Mouse (Mus musculus): ENCODE data around the gene Copb1.
"Not testable (repeated sequence)": the region's sequence is repeated elsewhere in the genome, so short reads cannot be mapped to it uniquely, and the experiment has no call there.

The Copb1 gene

DNA sequence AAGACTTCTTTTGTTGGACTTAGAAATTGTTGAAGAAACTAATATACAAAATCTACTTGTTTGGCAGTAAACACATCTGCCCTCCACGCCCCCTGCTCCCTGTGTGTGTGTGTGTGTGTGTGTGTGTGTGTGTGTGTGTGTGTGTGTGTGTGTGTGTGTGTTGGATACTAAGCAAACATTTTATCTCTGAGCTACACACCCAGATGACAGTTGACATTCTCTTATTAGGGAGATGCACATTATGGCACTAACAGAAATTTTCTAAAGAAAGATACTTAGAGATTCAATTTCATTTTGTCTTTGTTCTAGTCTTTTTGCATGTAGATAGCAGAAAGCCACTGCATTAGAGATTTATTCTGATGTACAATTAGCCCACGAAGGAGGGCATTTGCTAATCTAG is 37.6 kb downstream of the Copb1 start:
- DNase-seq (ENCODE audit: low spot score): no peak

DNA sequence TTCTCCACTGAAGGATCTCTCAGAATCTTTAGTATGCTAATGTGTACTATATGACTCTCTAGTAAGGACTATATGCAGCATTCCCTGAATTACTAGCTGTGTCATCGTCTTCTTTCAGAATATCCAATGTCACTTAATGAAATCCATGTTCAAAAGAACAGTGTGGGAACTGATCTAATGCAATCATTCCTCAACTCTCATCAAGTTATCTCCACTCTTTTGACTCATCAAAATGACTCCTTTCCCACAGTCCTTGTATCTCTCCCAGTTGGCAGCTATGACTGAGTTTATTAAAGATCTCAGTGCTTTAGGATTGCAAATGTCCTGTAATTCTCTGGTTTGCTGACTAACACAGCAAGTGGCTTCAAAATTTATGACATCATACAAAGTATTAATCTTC is 40.1 kb downstream of the Copb1 start:
- DNase-seq (ENCODE audit: low spot score): no peak

DNA sequence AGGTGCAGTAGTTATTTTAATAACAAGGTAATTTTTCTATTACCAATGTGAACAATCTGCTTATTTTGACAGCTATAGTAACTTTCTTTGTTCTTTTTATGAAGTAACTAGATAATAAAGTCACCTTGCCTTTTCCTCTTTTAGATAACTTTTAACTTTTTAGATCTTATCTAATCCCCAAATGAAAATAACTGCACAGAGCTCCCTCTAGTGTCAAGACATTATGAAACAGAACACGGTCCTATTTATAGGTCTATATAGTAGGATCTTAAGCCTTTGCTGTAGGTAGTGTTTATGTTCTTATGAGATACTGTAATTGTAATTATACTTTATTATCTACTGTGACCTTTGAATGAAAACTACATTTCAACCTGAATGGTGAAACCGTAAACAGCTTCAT is 41.0 kb downstream of the Copb1 start:
- peak; percentile 16 for DNase-seq (ENCODE audit: low spot score)

DNA sequence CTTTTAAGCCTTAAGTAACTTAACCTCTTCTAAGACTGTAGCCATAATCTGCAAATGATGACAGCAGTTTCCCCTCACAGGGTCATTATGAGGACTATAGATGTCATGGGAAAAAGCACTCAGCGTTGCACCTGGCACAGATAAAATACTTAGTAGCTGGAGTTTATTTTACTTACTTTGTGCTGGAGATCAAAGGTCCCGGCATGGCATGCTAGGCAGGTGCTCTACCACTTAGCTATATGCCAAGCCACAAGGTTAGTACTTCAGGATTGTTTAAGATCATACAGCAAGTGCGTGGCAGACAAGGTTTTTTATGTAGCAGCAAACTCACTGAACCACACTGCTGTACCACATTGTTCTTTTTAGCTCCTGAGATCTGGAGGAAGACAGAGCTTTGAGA is 43.9 kb downstream of the Copb1 start:
- DNase-seq (ENCODE audit: low spot score): no peak

DNA sequence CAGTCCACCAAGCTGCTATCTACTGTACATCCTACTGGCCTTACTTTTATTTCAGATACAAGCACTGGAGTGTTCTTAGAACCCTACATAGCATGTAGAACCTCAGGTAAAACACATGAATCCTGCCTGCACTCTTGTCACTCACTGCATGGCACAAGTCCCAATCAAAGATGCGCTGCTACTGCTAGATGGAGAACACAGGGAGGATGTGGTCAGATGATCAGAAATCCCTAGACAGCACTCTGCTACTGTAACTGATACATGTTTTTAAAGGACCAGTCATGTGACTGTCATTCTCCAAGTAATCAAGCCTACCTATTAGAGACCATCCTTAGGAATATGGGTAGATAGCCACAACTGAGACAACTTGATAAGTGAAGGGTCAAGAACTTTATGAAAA is 44.7 kb downstream of the Copb1 start:
- no peak for DNase-seq (ENCODE audit: low spot score)

DNA sequence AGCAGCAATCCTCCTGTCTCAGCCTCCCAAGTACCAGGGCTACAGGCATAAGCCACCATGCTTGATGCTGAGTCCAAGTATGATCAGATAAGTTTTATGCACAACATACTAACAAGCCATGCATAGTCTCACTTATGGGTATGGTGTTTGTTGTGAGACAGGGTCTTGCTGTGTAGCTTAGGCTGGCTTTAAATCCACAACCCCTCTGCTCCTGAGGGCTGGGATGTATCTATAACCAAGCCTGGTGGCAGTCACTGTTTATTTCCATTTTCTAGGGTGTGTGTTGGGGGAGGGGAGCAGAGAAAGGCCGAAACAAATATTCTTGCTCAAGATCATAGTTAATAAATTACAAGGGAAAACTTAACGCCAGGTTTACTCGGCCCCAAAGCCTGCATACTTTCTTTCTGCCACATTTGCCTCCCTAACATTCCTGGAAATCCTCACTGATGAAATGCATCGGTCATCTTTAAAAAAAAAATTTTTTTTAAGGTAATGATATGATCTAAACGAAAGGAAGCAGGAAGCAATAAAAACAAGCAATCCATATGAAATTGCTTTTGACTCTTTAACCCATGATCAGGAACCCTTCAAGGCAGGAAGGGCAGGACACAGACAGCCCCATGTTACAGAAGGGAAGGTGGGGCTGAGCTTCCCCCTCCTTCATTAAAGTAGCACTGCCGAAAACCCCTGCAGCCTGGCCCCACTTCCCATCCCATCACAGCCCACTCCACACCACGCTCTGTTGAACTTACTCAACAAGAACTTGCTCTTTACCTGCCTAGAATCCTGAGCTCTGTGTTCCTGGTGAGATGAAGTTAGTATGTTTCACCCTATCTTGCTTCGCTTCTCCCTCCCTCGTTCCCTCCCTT is 50.8 kb downstream of the Copb1 start:
- DNase-seq (ENCODE audit: low spot score): no peak

DNA sequence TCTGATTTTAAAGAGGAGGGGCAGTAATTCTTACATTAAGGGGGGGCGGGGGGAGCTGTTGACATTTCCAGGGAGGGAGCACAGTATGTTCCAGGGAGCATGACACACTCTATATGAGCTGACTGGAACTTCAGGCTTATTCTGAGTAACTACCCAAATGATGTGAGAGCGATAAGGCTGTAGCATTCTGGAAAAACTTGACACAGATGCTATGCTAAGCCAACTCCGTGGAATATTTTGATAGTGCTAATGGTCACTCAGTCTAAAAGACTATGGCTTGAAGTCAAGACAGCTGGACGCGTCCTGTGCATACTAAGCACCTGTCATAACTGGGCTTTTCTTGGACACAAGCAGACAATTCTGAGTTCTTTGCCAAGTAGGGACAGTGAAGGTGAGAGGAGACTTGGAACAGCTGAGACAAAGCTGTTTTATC is 51.5 kb downstream of the Copb1 start:
- DNase-seq (ENCODE audit: low spot score): no peak

DNA sequence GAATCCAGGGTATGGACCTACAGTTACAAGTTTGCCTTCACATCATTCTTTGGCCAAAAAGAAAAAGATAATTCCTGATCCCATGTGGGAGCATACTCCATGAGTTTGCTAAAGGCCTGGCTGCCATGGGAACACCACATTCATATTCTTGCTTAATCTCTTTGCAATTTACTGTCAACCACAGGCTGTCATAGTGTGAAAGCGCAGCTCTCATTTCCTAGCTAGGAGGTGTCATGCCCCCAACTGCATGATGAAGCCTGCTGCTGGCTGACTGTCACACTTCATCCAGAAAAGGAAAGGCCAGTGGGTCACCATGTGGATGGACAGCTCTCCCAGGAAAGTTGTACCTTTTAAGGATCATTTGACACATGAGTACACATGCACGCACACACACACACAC is 53.9 kb downstream of the Copb1 start:
- DNase-seq (ENCODE audit: low spot score): no peak

DNA sequence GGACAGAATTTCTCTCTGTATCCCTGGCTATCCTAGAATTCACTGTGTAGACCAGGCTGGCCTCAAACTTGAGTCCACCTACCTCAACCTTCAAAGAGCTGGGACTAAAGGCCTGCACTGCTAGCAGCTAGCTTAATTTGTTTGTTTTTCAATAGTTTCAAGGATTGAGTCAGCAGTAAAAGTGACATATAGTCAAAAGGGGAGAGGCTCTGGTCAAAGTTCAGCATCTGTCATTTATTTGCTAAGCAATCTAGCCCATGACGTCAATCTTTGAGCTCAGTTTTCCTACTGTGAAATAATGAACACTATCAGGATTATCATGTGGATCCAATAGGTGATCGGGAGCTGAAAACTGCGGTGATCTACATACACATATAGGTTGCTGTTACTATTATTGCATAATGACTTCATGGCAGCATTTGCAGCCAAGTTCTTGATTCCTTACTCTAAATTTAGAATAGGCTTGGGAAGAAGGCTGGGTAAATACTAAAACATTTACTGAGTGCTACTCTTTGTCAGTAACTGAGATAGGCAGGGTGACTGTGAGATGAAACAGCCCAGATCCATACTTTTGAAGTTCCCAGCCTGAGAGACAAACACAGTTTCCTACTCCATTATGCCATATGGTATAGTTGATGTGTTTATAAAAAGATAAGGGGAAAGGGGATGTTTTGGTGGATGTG is 54.9 kb downstream of the Copb1 start:
- DNase-seq (ENCODE audit: low spot score): no peak

DNA sequence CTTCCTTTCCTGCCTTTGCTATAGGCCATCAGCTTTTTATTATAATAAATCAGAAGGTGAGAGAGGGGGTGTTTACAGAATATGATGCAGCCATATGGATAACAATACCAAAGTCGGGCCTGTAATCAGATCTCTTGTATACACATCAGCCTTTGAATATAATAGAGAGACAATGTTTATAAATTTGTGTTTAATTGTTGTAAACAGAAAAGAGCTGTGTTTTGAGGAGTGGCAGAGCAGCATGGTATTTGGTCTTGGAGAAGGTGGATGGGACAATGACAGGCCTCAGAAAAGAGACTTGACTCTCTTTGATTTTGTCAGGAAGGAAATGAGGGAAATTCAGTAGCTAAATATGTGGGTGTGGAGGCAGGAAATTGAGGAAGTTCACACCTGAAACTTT is 56.3 kb downstream of the Copb1 start:
- DNase-seq (ENCODE audit: low spot score): no peak

DNA sequence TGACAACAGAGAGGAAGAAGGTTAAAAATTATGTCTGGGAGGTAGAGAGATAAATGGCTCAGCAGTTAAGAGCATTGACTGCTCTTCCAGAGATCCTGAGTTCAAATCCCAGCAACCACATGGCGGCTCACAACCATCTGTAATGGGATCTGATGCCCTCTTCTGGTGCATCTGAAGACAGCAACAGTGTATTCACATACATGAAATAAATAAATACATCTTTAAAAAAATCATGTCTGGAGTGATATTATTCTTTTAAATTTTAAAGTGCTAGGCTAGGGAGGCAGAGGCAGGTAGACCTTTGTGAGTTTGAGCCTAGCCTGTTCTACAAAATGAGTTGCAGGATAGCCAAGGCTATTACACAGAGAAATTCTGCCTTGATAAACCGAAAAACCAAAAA is 57.9 kb downstream of the Copb1 start:
- not testable (repeated sequence) for DNase-seq (ENCODE audit: low spot score)

DNA sequence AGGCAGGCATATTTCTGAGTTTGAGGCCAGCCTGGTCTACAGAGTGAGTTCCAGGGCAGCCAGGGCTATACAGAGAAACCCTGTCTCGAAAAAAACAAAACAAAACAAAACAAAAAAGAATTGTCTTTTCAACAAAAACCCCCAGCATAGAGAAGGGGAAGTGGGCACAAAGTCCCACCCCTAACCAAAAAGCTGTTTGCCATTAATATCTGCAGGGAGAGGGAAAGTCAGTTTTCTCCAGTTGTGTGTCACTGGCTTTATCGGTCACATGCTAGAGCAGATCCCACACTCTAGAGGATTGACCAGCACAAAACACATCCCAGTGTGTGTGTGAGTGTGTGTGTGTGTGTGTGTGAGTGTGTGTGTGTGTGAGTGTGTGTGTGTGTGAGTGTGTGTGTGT is 59.7 kb downstream of the Copb1 start:
- not testable (repeated sequence) for DNase-seq (ENCODE audit: low spot score)

DNA sequence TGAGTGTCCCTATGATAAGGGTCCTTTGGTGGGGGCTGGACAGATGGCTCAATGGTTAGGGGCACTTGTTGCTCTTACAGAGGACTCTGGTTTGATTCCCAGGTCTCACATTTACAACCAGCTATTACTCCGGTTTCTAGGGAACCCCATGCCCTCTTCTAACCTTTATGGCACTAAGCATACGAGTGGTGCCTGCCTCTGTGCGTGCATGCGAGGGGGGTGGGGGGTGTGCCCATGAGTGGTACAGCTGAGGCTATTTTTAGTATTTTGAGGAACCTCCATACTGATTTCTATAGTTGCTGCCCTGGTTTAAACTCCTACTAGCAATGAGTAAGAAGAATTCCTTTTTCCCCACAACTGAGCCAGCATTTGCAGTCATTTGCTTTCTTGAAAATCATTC is 60.3 kb downstream of the Copb1 start:
- DNase-seq (ENCODE audit: low spot score): no peak

DNA sequence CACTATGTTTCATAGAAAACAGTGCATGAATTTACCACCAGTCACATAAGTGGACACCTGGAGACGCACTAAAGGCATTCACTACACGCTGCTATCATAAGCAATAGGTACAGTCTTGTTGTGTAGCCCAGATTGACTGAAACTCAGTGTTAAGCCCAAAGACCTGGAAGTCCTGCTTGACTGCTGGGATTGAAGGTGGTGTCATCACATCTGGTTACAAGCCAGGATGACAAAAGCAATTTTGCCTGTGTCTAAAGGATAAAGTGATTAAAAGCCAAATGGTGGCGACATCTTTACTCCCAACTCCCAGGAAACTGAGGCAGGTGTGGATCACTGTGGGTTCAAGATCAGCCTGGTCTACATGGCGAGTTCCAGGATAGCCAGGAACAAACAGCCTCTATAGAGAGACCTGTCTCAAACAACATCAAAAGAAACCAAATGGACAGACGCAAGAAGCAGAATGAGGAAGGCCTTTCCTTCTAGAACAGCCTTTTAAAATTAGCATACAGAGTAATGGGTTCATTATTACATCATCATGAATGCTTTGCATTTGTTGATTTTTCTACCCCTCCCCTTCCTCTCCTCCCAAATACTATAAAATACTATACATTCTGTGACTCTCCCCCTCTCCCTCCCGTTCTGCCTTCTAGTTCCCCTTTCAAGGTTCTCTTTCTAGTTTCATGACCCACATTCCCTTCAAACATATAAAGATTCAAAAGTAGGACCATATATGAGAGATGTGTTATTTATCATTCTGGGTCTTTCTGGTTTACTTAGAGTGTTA is 61.0 kb downstream of the Copb1 start:
- no peak for DNase-seq (ENCODE audit: low spot score)

DNA sequence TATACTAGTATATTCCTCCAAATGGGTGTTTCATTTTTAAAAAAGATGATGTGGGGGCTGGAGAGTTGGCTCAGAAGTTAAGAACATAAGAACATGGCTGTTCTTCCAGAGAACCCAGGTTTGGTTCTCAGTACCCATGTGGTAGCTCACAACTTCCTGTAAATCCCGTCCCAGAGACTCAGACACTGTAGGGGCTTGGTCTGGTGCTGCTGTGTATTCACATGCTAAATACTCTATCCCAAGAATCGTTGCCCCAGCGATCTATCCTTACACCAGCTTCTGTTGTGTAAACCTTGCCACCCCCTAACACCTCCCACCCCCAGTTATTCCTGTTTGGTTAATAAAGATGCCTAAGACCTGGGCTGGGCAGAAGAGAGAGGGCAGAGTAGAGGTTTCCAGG is 61.9 kb downstream of the Copb1 start:
- no peak for DNase-seq (ENCODE audit: low spot score)

DNA sequence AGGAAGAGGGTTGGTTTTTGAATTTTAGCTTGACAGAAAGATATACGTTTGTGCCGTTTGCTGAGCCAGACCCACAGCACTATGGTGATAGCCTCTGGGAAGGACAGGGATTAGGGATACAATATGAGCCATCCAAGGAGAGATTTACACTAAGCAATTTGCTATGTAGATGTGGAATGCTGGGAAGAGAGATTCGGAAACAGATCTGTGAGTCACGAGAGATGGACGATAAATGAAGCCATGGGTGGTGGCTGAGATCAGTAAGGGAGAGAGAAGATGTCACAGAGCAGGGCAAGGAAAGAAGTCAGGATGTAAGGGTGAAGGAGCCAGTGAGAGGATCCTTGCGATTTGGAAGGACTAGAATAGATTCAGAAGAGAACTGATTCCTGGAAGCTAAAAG is 71.1 kb downstream of the Copb1 start:
- no peak for DNase-seq (ENCODE audit: low spot score)

DNA sequence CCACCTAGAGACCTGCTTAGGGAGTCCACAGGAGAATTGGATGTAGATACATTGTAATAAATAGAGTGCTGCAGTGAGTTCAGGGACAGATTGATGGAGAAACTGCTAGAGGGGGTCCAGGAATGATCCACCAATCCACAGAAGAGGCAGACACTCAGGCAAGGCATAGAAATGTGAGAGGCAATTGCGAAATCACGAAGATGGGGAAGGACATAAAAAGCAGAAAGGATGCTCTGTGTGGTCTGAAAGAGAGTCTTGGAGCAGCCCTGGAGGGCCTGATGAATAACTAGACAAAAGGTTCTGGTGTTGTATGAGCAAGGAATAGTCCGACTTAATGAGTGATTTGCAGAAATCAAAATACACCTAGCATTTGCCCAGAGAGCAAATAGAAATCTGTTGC is 71.8 kb downstream of the Copb1 start:
- no peak for DNase-seq (ENCODE audit: low spot score)

DNA sequence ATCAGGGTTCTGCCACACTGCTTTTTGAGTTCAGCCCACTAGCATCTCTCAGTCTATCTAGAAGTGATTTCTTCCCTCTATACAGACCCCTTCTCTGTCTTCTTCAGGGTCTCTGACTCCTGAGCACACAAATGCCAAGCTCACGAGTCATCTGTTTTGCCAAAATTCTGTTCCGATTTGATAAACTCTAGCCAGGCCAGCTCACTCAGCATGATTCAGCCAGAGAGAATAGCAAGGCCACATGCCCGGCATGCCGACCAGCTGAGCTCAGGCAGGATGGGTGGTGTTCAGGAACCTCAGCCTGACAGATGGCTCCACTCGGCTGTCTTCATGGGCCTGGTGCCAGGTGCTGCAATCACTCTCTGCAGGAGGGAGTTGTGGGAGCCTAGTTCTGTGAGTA is 73.1 kb downstream of the Copb1 start:
- DNase-seq (ENCODE audit: low spot score): no peak

DNA sequence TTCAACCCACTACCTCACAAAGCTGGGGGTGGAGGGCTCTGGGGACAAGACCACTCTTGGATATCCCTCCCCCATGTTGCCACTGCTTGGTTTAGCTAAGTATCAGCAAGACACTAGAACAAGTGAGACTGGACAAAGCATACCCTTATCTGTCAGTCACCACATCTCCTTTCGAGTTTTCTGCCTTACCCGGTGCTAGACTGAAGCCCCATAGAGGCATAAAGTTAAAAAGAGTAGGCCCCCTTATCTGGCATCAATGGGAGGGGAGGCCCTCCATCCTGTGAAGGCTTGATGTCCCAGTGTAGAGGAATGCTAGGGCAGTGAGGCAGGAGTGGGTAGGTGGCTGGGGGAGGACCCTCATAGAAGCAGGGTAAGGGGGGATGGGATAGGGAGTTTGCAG is 77.9 kb downstream of the Copb1 start:
- DNase-seq (ENCODE audit: low spot score): no peak

DNA sequence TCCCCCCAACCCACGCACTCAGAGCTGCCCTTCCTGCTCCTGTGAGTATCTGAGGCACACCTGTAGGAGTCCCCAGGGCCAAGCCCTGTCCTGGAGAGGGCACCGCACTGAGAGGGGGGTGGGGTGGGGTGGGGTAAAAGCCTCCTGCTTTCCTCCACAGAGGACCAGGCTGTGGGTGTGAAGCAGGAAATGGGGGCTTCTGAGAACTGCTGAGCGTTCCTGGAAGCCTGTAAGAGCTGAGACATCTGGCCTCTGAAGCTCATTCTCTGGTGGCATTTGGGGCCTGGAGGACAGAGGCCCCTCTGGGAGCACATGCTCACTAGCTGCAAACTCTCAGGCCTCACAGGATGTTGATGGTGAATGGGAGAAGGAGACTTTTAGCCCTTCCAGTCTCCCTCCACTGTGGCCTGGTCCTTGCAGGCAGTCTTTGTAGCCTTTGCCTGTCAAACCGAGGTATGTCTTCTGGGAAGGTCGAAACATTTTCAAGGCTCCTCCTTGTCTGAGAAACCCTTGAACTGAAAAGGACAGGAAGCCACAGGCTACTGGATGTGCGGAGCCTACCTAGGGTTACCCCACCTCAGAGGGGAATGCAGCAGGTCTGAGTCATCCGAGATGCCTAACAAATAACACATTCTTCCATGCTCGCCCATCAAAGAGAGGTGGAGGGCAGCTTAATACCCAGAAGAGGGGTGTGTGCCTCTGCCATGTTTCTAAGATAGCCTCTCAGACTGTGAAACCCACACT is 83.0 kb downstream of the Copb1 start:
- no peak for DNase-seq (ENCODE audit: low spot score)

DNA sequence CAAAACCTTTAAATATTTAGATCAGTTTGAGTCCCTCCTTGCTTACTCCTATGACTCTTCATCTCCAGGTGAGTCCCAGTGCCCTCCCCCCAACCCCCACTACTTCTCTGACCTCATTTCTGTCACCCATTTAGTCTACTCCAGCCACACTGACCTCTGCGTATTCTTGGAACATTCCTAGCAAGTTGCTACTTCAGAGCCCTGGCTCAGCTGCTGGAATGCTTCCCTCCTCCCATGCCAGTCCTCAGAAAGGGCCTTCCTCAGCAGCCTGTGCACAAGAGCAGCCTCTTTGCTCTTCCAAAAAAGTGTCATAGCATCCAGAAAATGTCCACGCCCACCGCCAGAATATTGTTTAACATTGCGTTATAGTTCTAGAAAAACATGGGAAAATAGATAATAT is 84.5 kb downstream of the Copb1 start:
- no peak for DNase-seq (ENCODE audit: low spot score)

DNA sequence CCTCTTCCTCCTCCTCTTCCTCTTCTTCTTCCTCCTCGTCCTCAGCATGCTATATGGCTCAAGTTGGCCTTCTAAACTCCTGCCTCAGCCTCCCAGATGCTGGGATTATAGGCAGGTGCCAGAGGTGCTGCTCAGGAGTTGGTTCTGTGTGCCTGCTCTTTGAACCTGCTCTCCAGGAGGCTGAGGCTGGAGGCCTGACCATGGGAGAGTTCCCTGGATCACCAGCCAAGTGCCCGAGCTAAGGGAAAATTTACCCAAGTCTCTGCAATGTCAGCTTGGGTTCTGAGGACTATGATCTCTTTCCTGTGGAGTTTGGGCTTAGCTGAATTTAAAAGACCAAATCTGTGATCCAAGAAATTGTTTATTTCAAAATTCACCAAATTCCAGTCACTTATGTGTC is 85.1 kb downstream of the Copb1 start:
- DNase-seq (ENCODE audit: low spot score): no peak
